Mouse (Mus musculus): ENCODE data around the gene Tex46. TPM values are rescaled to one million over a fixed set of nuclear protein-coding genes. Genes with fewer than 3 reads are reported as not detected.
A peak's percentile ranks its signal among the peaks of the same experiment; 100 is the strongest.

Gene Tex46
- total RNA-seq, 4 experiments from 2014 or later: not detected

DNA sequence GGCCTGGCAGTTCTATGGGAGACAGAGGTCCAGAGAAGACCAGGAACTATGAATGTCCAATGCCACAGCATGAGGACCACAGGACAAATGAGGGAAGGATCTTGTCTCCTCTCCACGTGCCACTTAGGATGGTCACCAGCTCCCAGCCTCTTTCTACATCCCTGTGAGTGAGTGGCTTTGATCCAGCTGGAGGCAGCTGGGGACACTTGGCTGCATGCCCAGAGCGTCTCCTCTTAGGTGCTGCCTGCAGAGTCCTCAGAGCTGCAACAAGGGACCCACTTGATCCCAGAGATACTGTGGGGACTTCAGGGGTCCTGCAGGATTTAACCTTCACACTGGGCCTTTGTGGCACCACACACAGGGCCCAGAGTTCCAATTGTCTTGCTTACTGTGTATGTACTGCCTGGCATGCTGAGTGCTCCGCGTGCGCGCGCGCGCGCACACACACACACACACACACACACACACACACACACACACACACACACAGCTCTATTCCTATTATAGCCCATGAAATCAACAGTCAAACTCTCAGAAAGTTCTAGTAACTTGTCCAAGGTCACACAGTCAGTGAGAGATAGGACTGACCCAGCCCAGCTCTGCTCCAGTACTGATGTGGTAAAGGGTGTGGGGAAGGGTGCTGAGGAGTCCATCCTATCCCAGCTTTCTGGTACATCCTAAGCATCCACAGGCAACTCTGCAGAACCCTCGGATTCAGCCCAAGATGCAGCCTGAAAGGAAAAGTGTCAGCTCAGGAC, 21.2 kb downstream of the Tex46 start:
- DNase-seq (ENCODE audit: low spot score in 2 of 2): no peak

DNA sequence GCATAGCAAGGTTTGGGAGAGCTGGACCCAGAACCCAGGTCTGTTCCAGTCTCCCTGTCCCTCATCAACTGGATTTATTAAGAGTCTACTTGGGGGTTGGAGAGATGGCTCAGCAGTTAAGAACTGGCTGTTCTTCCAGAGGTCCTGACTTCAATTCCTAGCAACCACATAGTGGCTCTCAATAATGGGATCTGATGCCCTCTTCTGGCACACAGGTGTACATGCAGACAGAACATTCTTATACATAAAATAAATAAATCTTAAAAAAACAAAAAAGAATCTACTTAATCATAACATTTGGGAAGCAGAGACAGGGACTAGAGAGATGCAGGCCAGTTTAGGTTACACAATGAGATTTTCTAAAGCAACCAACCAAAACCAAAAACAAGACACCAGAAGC, 25.8 kb downstream of the Tex46 start:
- no peak for DNase-seq (ENCODE audit: low spot score in 2 of 2)

DNA sequence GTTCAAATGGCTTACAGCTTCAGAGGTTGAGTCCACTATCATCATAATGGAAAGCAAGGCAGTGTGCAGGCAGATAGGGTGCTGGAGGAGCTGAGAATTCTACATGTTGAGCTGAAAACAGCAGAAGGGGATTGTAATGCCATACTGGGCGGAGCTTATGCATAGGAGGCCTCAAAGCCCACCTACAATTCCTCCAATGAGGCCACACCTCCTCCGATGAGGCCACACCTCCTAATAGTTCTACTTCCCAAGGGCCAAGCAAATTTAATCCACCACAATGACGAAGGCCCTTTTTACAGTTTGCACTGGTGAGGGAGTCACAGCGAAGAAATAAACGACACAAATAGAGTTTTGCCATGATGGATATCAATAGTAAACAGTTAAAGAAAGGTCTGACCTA, 26.3 kb downstream of the Tex46 start:
- no peak for DNase-seq (ENCODE audit: low spot score in 2 of 2)

DNA sequence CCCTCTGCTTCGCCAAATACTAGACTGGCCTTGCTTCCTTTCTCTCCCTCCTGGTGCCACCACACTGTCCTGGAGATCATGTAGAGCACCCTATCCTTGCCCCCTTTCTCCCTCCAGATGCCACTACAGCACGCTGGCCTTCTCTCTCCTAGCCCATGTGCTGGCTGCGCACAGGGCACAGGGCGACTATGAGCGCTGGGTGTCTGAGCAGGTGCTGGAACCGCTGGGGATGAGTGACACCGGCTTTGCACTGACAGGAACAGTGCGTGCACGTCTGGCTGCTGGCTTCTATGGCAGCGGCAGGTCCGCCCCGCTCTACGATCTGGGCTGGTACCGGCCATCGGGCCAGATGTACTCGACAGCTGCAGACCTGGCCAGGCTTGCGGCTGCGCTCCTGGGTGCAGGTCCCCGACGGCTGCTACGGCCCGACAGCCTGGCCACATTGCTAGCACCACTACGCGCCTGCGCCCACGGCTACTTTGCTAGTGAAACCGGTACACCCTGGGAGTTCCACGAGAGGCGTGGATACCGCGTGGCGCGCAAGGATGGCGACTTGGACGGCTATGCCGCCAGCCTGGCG, 26.8 kb downstream of the Tex46 start:
- no peak for DNase-seq (ENCODE audit: low spot score in 2 of 2)

DNA sequence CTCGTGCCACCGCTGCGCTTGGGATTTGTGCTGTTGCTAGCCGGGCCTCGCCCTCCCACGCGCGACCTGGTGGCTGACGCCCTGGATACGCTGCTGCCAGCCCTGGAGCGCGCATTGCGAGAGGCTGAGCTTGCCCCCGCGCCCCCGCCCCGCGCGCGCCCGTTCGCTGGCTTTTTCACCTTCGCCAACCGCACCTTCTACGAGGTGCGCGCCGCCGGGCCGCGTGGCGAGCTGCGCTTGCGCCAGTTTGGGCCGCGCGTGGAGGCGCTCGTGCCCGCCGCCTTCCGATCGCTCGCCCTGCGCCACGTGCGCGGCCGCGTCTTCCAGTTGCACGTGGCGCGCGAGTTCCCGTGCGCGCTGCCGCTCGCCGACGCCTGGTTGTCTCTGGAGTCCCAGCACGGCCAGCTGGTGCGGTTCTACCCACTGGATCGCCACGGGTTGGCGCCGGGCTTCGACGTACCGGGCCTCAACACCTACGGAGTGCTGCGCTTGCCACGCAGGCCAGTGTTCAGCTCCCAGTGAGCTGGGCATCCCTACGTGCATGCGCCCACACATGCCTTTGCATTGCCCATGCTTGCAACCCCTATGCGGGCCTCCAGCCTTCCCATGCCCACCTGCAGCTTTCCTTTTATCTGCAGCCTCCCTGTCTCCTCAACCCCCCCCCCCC, 27.5 kb downstream of the Tex46 start:
- peak; percentile 46 to 68 for DNase-seq (ENCODE audit: low spot score in 2 of 2)

DNA sequence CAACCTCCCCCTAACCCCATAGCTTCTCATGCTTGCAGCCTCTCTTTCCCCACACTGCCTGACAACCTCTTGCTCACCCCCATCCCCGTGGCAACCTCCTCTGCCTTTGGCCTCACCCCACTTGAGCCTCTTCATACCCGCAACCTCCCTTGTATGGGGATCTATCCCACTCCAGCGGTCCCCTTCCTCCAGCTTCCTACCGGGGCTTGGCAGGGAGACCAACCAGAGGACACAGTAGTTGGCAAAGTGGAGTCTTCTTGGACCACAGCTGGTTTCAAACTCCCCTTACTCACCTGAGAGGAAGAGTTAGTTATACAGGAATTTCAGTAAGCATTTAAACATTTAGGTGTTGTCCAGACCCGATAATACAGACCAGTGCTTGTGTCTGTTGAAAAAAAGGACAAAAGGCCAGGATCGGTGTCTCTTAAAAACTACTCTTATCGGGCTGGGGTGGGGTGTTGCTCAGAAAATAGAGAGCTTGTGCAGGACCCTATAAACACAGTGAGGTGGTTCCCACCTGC, 28.1 kb downstream of the Tex46 start:
- DNase-seq (ENCODE audit: low spot score in 2 of 2): no peak

DNA sequence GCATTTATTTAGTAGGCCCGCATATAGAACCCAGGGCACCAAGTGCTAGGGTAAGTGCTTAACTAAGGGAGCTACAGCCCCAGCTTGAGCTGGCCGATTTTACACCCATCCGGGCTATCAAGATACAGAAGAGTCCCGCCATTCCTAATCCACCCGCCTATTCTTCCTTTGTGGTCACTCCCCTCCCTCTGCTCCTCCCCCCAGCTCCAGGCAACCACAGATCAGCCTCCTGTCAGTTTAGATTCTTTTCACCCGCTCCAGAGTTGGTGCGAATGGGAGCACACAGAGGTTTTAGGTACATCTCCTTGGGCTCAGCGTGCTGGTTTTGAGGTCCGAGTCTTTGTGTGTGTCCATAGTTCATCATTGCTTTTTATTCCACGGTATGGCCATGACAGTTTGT, 28.7 kb downstream of the Tex46 start:
- no peak for DNase-seq (ENCODE audit: low spot score in 2 of 2)

DNA sequence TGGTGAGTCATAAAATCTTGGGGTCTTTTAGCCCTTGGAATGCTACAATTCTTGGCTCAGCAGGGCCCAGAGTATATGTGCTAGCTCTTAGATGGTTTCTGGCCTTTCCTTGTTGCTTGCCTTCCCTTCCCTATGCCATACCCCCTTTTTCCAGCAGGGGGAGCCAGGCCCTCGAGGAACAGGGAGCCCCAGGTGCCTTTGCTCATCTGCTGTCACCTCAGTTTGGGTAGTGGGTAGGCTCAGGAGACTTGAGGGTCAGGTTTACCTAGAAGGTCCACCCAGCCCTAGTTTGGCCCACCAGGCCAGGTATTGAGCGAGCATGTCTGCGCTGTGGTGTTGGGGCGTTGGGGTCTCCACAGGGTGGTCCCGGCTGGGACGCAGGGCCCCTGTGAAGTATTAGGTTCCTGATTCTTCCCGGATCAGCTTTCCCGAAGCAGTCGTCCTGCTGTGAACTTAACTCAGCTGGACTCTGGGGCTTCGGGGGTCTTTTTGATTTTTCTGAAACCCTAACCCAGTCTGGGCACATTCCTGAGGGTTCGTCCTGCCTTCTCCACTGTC, 38.8 kb downstream of the Tex46 start:
- DNase-seq (ENCODE audit: low spot score in 2 of 2): peak; percentile 75 to 91

DNA sequence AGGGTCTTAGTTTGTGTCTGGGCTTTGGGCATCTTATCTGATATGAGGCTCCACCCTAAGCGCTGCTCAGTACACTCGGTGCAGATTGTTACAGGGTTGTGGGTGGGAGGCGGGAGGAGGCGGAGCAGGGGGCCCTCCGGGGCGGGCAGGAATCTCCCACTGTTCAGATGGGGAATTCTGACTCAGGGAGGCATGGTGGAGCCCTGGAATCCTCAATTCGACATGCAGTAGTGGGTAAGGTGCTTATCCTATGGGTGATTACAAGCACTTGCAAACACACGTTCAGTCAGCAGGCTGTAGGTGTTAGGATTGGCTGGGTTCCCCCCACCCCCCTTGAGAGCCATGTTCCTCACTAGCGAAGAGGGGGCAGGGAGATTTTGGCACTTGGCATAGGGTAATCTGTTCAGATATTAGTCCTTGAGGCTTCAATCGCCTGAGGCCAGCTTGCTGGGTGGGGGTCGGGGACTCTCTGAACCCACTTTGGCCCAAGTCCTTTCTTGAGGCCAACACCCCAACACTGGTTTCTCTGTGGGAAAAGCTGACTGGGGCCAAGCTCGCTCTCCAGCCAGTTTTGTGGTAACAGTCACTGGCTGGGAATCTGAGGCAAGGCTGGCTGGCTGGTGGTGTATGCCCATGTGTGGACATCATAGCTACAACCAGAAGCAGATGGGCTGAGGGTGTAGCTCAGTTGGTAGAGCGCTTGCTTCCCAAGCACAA, 39.4 kb downstream of the Tex46 start:
- peak in 1 of 2 experiments; percentile 38 for DNase-seq (ENCODE audit: low spot score in 2 of 2)

DNA sequence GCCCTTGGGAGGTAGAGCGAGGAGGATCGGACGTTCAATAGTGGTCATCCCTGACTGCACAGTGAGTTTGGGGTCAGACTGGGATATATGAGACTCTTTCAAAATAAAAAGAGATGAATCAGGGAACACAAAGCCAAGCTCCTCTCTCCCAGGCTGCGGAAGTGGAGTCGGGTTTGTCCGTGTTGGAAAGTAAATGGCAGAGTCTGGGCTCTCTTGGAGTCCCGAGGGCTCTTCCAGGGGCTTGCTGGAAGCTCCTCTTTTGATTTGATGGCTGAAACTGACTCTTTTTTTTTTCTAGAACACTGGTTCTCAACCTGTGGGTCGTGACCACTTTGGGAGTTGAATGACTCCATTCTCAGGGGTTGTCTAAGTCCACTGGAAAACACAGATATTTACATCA, 40.0 kb downstream of the Tex46 start:
- DNase-seq (ENCODE audit: low spot score in 2 of 2): no peak

DNA sequence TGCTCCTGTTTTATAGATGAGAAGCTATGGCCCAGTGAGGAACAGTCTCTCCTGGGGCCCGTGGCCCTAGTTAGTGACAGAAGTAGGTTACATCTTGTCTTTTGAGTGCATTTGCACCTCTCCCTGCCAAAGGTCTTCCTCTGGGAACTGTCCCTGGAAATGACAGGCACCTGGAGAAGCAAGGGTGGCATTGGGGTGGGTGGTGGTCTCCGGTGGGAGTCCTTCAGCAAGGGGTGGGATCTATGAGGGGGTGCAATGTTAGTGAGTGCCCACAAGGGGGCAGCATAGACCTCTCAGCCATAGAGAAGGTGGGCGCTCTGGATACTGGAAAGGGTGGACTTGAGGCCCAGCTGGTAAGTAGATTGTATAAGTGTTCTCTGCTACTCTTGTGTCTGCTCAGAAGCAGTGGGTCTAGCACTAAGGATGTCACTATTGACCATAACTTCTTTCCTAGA, 41.1 kb downstream of the Tex46 start:
- no peak for DNase-seq (ENCODE audit: low spot score in 2 of 2)

DNA sequence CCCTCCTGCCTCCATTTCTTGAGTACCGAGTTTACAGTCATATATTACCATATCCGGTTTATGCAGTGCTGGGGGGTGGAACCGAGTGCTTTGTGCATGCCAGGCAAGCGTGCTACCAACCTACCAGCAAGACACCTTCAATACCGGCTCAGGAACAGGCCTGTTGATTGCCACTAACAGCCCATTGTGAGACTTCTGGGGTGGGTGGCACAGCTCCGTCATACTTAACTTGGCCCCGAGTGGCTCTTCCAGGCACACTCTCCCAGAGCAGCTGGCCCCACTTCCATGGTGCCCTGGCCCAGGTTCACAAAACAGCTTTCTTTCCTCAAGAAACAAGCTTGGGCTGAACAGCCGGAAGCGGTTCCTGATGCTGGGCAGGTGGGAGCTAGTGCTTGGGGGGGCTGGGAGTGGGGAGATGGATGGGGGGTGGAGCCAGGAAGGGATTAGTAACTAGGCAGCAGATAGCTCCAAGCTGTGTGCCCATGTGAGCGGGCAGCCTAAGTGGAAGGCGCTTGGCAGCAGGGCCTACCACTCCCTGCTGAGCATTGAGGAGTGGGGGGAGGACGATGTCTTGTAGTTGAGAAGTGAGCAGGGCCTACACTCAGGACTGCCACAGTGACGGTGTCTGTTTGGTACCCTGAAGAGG, 41.8 kb downstream of the Tex46 start:
- peak; percentile 31 to 33 for DNase-seq (ENCODE audit: low spot score in 2 of 2)

DNA sequence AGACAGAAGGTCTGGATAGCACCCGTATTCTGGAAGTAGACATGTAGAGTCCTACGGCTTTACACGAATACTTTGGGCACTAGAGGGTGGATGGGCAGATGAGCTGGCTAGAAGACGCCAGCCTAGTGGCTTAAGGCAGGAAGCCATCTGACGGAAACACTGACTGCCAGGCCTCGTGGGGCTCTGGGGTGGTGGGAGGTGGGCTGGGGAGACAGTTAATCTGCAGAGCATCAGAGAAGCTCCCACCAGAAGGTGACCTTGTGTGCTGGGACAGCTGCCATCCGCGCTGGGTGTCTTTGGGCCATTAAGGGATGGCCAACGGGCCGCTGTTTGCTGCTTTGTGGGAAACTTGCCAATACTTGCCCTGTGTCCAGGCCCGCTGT, 42.3 kb downstream of the Tex46 start:
- DNase-seq (ENCODE audit: low spot score in 2 of 2): no peak

DNA sequence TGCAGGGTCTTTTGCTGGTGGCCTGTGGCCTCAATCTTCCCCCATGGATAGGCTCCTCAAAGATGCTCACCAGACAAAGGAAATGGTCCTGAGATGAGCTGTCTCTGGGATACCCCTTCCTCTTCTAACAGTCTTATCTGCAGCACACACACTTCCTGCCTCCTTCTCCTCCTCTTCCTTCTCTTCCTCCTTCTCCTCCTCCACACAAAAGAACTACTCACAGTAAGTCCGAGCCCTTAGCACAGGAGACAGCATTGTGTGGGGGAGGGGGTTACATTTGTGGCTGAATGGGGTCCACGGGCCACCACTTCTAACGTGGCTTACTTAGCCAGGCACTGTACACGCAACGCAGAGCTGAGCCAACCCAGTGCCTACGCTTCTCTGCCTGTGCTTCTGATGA, 42.8 kb downstream of the Tex46 start:
- no peak for DNase-seq (ENCODE audit: low spot score in 2 of 2)

DNA sequence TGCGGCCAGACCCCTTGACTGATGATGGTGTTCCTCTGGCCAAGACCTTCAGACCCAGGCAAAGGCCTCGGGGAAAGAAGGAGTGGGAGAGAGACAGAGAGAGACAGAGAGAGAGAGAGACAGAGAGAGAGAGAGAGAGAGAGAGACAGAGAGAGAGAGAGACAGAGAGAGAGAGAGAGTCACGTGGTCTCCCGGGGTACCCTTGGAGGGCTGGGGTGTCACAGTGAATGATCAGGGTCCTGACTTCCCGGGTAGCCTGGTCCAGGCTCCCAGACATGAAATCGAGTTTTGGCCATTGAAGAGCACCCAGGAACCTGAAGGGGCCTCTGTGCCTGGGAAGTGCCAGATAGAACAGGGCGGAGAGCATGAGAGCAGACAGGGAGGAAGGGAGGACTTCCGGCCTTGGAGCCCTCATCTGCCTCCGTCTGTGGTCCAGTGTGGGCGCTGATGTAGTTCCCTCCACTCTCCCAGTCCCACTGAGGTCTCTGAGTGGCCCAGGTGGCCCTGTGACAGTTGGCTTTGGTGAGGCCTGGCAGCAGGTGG, 43.5 kb downstream of the Tex46 start:
- DNase-seq (ENCODE audit: low spot score in 2 of 2): no peak

DNA sequence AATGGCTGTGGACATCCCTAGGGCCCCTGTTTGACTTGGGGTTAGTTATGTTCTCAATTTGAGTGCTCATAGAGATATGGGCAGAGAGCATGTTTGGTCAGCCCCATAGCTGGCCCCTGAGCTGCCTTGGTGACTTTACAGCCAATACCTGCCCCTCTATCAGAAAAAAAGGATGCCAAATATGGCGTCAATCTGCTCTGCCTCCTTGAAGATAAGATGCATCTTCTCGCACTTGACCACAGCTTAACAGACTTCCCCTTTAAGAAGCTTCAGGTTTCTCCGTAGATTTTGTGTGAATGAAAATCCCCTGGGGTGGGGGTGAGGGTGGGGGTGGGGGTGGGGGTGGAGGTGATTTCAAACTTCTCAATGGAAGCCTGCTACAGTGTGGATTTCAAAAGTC, 47.7 kb downstream of the Tex46 start:
- DNase-seq (ENCODE audit: low spot score in 2 of 2): no peak
